Mouse (Mus musculus): ENCODE measurements around the gene Lrrc26. TPM values are rescaled to one million over a fixed set of nuclear protein-coding genes. Genes with fewer than 3 reads are reported as not detected.
A peak's percentile ranks its signal among the peaks of the same experiment; 100 is the strongest.

Lrrc26 gene
- polyA plus RNA-seq, 1 experiment, result not detected

DNA sequence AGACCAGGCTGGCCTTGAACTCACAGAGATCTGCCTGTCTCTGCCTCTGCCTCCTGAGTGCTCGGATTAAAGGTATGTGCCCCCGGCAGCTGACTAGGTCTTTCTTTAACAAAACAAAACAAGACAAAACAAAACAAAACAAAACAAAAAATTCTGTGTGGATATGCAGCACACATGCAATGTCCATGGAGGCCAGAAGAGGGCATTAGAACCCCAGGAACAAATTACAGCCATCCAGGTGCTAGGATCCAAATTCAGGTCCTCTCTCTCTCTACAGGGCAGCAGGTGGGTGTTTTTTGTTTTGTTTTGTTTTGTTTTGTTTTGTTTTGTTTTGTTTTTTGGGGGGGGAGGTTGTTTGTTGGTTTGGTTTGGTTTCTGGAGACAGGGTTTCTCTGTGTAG is 30.8 kb upstream of the Lrrc26 start:
- Histone ChIP-seq H3K4me3 (ENCODE audit: insufficient read depth, poor library complexity, severe bottlenecking) (no peak overlapping the region), H3K79me2 (ENCODE audit: control insufficient read depth, insufficient read depth) (peaks cover 39% of the 10 kb centered on the region), H3K79me3 (ENCODE audit: low read depth) (peaks cover 17% of the 10 kb centered on the region), H3K27me3 (ENCODE audit: control insufficient read depth, insufficient read depth, insufficient read length) (no peaks in the 10 kb centered on the region), H3K36me3 (ENCODE audit: control insufficient read depth, insufficient read depth) (no peaks in the 10 kb centered on the region), H3ac (ENCODE audit: control insufficient read depth, insufficient read length, low read depth) (no peak overlapping the region)
- TF ChIP-seq CEBPB (IDR thresholded peaks at IDR 0.05; ENCODE audit: low read depth), result no peak
- no peak for TF ChIP-seq MYOD1 (IDR thresholded peaks at IDR 0.05; ENCODE audit: control insufficient read depth, insufficient read length, low read depth)
- TF ChIP-seq FOSL1 (IDR thresholded peaks at IDR 0.05; ENCODE audit: insufficient read depth, low read length, poor library complexity, severe bottlenecking), result no peak
- TF ChIP-seq MYOG (IDR thresholded peaks at IDR 0.05; ENCODE audit: control insufficient read depth, extremely low read depth, insufficient read length), result no peak
- no peak for TF ChIP-seq MAX (IDR thresholded peaks at IDR 0.05)
- TF ChIP-seq USF1 (IDR thresholded peaks at IDR 0.05; ENCODE audit: low read depth), result no peak
- no peak for TF ChIP-seq CTCF (IDR thresholded peaks at IDR 0.05; ENCODE audit: control insufficient read depth, insufficient read depth, insufficient read length)

GRCm38 (mm10) chr2:25261870-25262269 is 27.8 kb upstream of the Lrrc26 start:
- Histone ChIP-seq H3K27me3 (ENCODE audit: control insufficient read depth, insufficient read depth, insufficient read length) (no peaks in the 10 kb centered on the region), H3K79me3 (ENCODE audit: low read depth) (peaks cover 5% of the 10 kb centered on the region), H3K36me3 (ENCODE audit: control insufficient read depth, insufficient read depth) (no peaks in the 10 kb centered on the region), H3K79me2 (ENCODE audit: control insufficient read depth, insufficient read depth) (peaks cover 43% of the 10 kb centered on the region), H3ac (ENCODE audit: control insufficient read depth, insufficient read length, low read depth) (no peak overlapping the region), H3K4me3 (ENCODE audit: insufficient read depth, poor library complexity, severe bottlenecking) (peak overlapping the region; percentile 15)
- no peak for TF ChIP-seq CTCF (IDR thresholded peaks at IDR 0.05; ENCODE audit: control insufficient read depth, insufficient read depth, insufficient read length)
- TF ChIP-seq CEBPB (IDR thresholded peaks at IDR 0.05; ENCODE audit: low read depth), result no peak
- TF ChIP-seq MYOG (IDR thresholded peaks at IDR 0.05; ENCODE audit: control insufficient read depth, extremely low read depth, insufficient read length), result no peak
- TF ChIP-seq MYOD1 (IDR thresholded peaks at IDR 0.05; ENCODE audit: control insufficient read depth, insufficient read length, low read depth), result no peak
- no peak for TF ChIP-seq FOSL1 (IDR thresholded peaks at IDR 0.05; ENCODE audit: insufficient read depth, low read length, poor library complexity, severe bottlenecking)
- TF ChIP-seq USF1 (IDR thresholded peaks at IDR 0.05; ENCODE audit: low read depth), result no peak
- TF ChIP-seq MAX (IDR thresholded peaks at IDR 0.05), result no peak

GRCm38 (mm10) chr2:25262291-25262767 is 27.4 kb upstream of the Lrrc26 start, which contains the start of gene Tprn:
TSS of gene Tprn (plus strand) at chr2:25262618.
- Histone ChIP-seq H3K79me3 (ENCODE audit: low read depth) (peaks cover 5% of the 10 kb centered on the region), H3K27me3 (ENCODE audit: control insufficient read depth, insufficient read depth, insufficient read length) (no peaks in the 10 kb centered on the region), H3K4me3 (ENCODE audit: insufficient read depth, poor library complexity, severe bottlenecking) (peak within 1 kb of the TSS; percentile 63), H3K36me3 (ENCODE audit: control insufficient read depth, insufficient read depth) (no peaks in the 10 kb centered on the region), H3K79me2 (ENCODE audit: control insufficient read depth, insufficient read depth) (peaks cover 46% of the 10 kb centered on the region), H3ac (ENCODE audit: control insufficient read depth, insufficient read length, low read depth) (peak within 1 kb of the TSS; percentile 82)
- TF ChIP-seq FOSL1 (IDR thresholded peaks at IDR 0.05; ENCODE audit: insufficient read depth, low read length, poor library complexity, severe bottlenecking) (no peak), MAX (IDR thresholded peaks at IDR 0.05) (peak; percentile 49)

DNA sequence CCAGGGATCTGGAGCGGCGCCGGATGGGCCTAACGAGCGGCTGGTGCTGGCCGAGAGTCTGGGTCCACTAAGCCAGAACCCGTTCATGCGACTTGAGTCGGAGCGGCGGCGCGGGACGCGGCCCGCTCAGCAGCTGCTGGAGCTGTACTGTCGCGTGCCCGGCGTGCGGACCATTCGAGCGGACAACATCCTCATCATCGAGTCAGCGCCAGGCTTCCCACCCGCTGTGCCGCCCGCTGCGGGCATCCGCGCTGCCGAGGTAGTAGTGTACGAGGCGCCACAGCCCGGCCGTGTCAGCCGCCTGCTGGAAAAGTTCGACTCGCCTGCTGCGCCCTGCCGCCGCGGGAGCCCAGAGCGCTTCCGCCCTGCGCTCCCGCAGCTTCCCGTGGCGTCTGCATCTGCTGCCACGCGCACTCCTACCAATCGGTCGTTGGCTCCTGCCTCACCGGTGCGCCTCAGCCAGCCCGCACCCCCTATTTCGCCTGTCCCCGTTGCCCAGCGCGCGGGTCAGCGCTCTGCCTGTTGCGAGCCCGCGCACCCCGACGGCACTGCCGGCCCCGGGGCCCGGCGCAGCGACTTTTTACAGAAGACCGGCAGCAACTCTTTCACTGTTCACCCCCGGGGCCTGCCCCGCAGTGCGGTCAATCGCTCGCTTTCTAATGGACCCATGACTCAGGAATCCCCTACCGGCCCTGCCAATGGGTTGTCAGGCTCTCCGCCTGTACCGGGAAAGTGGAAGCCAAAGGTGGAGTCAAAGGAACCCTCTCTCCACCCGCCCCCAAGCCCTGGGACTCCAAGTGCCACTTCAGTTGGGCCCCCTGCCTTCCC is 26.7 kb upstream of the Lrrc26 start:
- H3K79me3 ChIP-seq (ENCODE audit: low read depth), result peaks cover 8% of the 10 kb centered on the region
- peak overlapping the region; percentile 82 for H3ac ChIP-seq (ENCODE audit: control insufficient read depth, insufficient read length, low read depth)
- H3K79me2 ChIP-seq (ENCODE audit: control insufficient read depth, insufficient read depth), result peaks cover 51% of the 10 kb centered on the region
- peak overlapping the region; percentile 63 for H3K4me3 ChIP-seq (ENCODE audit: insufficient read depth, poor library complexity, severe bottlenecking)
- no peaks in the 10 kb centered on the region for H3K27me3 ChIP-seq (ENCODE audit: control insufficient read depth, insufficient read depth, insufficient read length)
- peaks cover 3% of the 10 kb centered on the region for H3K36me3 ChIP-seq (ENCODE audit: control insufficient read depth, insufficient read depth)
- TF ChIP-seq USF1 (IDR thresholded peaks at IDR 0.05; ENCODE audit: low read depth) (no peak), MYOG (IDR thresholded peaks at IDR 0.05; ENCODE audit: control insufficient read depth, extremely low read depth, insufficient read length) (no peak), CTCF (IDR thresholded peaks at IDR 0.05; ENCODE audit: control insufficient read depth, insufficient read depth, insufficient read length) (no peak), MYOD1 (IDR thresholded peaks at IDR 0.05; ENCODE audit: control insufficient read depth, insufficient read length, low read depth) (no peak), CEBPB (IDR thresholded peaks at IDR 0.05; ENCODE audit: low read depth) (no peak), FOSL1 (IDR thresholded peaks at IDR 0.05; ENCODE audit: insufficient read depth, low read length, poor library complexity, severe bottlenecking) (no peak), MAX (IDR thresholded peaks at IDR 0.05) (no peak)

DNA sequence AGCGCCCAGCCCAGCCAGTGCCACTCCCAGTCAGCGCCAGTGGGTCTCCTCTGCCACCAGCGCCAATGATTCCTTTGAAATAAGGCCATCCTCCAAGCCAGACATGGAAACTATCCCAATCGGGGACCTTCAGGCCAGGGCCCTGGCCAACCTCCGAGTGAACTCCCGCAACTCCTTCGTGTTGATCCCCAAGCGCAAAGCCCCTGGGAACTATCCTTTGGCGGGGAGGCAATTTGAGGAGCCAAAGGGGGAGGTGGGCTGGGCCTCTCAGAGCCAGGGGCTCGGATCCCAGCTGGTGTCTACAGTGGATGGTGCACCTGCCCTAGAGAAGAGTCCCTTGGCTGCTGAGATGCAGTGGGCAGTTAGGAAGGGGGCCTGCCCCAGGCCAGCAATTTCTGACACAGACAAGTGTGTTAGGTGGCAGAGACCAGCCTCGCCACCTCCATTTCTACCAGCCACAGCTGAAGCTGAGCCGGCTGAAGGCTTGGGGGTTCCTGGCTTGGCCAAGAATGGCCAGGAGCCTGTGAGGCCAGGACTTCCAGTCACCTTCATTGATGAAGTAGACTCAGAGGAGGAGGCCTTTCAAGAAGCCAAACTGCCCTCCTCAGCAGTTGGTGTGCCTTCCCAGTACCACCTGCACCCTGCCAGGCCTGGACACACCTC is 26.0 kb upstream of the Lrrc26 start:
- peaks cover 51% of the 10 kb centered on the region for H3K79me2 ChIP-seq (ENCODE audit: control insufficient read depth, insufficient read depth)
- H3K36me3 ChIP-seq (ENCODE audit: control insufficient read depth, insufficient read depth), result peaks cover 3% of the 10 kb centered on the region
- H3ac ChIP-seq (ENCODE audit: control insufficient read depth, insufficient read length, low read depth), result peak overlapping the region; percentile 82
- peaks cover 8% of the 10 kb centered on the region for H3K79me3 ChIP-seq (ENCODE audit: low read depth)
- H3K4me3 ChIP-seq (ENCODE audit: insufficient read depth, poor library complexity, severe bottlenecking), result peak overlapping the region; percentile 63
- no peaks in the 10 kb centered on the region for H3K27me3 ChIP-seq (ENCODE audit: control insufficient read depth, insufficient read depth, insufficient read length)
- TF ChIP-seq MYOG (IDR thresholded peaks at IDR 0.05; ENCODE audit: control insufficient read depth, extremely low read depth, insufficient read length), result no peak

All from C2C12 (cell line).